Mouse (Mus musculus): ENCODE results near the gene Foxa2.

The Foxa2 gene

DNA sequence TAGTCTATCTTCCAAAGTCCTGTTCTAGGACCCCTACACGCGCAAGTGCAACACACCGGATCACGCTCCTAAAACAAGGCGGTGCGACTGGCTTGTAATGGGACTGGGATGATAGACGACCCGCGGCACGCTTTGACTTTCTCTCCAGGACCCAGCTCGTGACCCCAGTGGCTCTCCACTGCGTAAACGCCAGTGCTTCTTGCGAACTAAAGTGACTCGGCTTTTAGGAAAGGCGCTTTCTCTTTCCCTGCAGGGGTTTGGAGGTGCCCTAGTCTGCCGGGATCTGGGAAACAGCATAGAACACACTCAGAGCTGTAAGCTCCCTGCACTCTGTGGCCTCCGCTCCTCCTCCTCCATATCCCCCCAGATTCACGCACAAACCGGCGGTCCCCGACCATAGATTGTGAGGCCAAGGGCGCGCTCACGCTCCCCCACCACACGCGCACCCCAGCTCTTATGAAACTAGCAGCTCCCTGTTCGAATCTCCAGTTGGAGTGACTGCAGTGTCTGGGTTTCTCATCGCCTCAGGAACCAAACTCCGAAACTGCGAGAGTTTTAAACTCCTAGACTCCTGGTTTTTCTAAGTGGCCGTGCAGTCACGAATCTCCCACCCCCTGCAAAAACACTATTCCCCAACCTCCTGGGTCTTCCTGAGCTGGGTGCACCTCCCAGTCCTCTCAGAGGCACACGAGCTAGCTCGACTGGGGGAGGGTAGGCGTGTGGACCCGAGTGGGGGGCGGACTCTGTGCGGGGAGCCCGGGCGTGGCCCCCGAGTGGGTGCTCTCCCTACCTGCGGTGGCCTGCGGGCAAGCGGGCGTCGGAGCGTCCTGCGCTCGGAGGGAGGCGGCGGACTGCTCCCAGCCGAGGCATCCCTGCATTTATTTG, 7.2 kb downstream of the Foxa2 start:
- DNase-seq (ENCODE audit: low spot score in 2 of 2) = no peak

DNA sequence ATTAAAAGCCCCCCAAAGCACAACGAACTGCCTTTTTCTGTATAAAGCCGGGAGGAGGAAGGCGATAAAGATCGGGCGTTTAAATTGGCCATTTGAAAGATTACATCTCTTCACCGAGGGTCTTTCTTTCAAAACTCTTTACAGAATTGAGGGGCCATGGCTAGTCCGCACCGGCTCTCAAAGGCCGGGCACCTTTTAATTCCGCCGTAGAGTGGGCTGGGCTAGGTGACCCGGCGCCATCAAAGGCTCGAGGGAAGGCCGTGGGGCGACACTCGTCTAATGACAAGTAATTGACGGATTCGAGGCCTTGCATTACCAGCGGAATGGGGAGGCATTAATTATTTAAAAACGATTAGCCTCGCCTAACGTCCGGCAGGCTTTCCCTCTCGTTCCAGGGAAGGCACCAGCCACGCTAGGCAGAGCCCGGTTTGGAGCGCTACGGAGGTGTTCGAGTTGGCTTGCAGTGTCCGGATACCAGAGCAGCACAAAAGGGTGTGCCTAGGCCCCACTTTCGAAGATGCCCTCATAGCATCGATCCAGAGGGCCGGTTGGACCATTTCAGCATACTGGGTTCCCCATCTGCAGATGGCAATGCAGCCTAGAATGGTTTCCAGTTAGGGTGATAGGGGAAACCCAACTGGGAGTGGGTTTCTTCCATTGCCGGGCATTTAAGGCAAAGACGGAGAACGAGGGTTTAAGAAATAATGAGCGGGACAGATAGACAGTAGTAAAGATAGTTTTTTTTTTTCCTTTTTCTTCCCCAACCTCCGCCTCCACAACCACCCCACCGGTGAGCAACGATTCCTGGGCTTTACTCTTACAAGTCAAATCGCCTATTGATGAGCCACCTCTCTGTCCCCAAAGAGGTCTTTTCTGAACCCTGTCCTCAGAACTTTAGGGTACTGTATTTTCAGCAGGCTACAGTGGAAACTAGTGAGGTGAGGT, 8.1 kb downstream of the Foxa2 start:
- DNase-seq (ENCODE audit: low spot score in 2 of 2) = no peak

DNA sequence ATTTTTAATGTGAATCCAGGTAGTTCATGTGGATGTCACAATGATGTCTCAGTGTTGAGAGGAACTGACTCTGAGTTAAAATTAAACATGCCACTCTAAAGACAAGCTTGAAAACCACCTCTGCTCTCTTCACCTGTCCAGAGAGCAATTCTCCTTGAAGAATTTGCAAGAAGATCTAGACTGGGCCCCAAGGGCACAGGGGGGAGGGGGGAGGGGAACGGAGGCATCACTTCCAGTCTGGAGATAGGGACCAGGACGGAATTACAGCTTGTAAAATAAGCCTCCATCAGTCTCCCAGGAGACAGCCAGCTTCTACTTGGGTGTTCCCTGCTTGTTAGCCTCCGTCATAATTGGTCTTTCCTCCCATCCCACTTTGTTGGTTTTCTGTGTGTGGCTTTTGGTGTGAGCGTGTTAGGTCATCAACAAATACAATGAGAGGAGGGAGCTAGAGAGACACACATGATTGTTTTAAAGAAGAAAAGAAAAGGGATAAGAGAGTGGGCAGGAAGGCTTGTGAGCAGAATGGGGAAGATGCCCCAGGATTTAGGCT, 10.1 kb downstream of the Foxa2 start:
- no peak for DNase-seq (ENCODE audit: low spot score in 2 of 2)

DNA sequence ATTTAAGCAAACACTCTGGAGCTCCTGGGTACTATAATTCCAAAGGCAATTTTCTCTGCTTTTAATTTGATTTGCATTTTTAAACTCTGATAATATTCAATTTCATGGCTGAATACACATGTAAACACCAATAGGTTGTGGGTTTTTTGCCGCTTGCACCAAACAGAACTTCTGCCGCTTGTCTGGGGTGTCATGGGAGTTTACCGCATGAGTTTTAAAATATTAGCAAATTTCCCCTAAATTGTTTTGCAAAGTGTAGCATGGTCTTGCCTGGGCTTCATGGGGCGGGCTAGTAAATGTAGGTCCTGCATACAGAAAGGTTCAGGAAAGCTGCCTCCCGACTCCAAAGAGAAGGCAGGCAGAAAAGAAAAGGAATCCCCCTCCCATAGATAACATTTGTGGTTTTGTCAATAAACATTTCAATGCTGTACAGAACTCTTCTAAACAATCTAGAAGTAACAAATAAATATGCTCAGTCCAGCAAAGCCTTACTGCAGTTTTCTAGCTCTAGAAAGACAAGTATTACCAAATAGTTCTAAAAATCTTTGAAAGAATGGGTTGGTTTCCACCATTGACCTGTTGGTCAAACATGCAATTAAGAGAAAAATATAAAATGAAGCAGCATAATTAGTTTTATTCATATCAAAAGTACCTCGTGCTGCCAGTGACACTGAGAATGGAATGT, 15.6 kb downstream of the Foxa2 start:
- DNase-seq (ENCODE audit: low spot score in 2 of 2) = no peak

DNA sequence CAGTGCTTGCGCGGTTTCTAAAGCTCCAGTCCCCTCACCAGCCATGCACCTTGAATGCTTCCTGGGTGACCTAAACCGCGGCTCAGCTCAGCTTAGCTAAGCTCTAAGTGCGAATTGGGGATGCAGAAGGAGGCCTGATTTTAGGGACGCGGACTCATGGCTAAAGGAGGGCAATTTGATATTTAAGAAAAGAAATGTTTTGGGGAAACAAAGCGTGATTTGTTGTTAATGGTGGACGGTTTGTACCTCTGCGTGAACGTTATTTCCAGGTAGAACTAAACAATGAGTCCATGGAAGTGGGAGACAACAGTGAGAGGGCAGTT, 16.2 kb downstream of the Foxa2 start:
- no peak for DNase-seq (ENCODE audit: low spot score in 2 of 2)

DNA sequence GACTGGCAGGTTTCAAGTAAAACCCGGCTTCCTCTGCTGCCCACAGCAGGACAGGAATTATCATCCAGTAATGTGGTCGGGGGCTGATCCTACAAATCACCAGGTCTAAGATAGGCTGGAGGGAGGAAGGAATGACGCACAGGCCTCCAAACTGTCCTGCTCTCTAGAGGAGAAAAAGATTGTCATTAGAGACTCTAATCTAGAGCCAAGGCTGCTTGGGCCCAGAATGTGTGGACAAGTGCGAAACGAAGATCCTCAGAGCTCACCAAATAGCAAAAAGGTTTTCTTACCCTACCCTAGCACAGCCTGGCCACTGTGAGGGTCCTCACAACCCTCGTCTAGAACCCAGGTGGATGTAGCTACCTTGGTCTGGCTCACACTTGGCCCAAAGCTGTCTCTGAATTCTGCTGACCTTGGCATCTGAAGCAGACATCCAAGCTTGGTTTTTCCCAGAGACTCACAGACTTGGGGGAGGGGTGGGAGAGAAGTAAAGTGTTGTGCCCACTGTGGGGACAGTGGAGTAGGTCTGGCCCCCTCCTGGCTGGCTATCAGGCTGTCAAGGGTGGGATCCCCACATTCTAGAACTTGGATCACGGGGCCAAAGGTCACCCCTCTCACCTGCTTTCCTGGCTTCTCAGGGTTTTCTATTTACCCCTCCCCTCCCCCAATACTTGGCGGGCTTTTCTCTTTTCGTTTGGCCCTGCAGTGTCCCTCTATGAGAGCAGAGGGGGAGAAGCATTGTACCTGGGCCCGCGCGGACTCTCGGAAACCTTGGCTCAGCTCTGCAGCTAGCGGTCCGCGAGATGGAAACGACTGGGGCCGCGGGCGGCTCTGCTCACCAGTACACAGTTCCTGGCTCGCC, 16.8 kb downstream of the Foxa2 start:
- no peak for DNase-seq (ENCODE audit: low spot score in 2 of 2)

DNA sequence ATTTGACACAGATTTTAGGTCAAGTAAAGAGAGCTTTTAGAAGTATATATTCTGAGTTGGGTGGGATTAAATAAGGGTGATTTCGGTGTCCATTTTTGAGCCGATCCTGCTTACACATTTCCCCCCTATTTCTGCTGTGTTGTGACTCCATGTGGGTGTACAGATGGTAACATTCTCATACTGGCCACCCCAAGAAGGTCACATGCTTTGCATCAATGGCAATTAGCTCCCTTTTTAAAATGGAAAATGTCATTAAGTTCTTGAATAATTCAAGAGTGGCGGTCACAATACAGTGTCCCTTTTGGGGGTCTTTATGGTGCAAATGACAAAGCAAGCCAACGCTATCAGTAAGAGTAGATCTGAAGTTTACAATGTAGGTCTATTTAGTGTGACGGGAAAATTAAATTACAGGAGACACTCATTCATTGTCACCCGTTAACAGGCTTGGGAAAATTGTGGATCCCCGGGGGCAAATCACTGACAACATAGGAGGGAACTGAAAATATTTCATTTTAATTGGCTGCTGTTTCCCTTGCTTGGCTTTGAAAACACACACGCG, 17.6 kb downstream of the Foxa2 start:
- no peak for DNase-seq (ENCODE audit: low spot score in 2 of 2)

DNA sequence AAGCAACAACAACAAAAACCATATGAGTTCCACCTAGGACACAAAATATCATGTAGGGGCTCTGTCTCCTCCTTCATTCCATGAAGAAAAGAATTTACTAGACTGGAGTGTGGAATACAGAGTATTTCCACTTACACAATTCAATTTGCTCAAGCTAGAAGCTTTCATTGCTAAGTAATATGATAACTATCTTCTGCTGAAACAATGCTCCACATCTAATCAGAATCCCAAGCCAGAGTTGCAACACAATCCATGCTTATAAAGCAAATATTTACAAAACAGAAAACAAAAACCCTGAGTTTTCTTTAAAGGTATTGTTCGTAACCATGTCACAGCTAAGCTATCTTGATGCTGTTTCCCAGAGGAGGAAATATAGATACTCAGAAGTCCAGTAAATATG, 20.4 kb downstream of the Foxa2 start:
- no peak for DNase-seq (ENCODE audit: low spot score in 2 of 2)

DNA sequence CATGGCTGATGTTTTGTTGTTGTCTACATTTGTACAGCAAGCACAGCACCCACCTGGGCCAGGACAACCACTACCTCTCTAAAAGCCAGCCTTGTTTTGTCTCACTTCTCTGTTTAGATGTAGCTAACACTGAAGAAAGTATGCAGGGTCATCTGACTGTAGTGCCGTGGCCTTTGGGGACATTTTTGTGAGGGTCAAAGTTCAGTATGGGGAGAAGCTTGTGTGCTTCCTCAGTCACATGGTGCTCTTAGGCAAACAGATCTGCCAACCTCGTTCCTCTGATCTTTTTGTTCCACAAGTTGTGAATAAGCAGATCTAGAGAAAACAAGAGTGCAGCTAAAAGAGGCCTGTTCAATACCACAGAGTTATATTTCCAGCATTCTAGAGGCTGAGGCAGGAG, 21.3 kb downstream of the Foxa2 start:
- DNase-seq (ENCODE audit: low spot score in 2 of 2) = no peak

DNA sequence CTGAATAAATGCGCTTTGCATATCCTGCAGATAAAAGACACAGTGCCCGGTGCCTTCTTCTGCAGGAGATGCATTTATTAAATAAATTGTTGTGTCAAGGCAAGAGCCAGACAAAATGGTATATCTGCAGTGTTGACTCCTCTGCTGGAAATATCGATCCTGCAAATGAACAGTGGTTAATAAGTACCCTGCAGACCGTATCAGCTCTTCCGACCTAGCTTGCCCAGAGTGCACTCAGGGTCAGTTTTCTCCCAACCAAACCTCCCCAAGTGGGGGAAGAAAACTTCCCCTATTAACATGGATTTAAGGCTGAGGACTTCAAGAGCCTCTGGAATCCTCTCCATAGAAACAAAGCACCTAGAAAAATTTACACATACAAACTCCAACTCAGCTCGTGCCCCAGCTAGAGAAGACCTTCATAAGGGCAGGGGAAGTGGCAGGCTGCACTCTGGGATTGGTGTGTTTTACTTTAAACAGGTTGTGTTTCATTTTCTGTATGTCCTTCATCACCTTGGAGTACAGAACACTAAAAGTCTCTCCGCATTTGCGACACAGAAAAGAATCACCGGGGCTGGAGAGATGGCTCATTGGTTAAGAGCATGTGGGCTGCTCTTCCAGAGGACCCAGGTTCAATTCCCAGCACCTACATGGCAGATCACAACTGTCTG, 22.4 kb downstream of the Foxa2 start:
- DNase-seq (ENCODE audit: low spot score in 2 of 2) = no peak

DNA sequence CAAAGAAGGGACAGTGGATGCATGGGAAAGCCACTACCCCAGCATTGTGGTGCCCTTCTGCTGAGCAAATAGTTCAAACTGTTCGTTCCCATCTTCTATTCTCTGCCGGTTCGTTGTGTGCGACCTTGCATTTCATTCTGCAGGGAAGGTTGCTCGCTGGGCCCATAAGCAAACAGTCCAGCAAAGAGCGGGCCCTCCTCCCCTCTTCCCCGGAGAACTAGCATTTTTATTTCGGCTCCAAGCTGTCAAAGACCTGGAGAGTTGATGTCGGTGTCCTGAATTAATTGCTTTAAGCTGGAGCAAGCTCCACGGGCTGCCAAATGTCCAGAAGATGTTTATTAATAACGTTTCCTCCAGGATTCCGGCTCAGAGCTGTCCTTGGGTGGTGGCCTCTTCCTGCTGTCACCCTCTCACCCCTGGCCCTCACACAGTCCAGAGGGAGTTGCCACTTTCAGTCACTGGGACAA, 23.4 kb downstream of the Foxa2 start:
- DNase-seq (ENCODE audit: low spot score in 2 of 2) = no peak

DNA sequence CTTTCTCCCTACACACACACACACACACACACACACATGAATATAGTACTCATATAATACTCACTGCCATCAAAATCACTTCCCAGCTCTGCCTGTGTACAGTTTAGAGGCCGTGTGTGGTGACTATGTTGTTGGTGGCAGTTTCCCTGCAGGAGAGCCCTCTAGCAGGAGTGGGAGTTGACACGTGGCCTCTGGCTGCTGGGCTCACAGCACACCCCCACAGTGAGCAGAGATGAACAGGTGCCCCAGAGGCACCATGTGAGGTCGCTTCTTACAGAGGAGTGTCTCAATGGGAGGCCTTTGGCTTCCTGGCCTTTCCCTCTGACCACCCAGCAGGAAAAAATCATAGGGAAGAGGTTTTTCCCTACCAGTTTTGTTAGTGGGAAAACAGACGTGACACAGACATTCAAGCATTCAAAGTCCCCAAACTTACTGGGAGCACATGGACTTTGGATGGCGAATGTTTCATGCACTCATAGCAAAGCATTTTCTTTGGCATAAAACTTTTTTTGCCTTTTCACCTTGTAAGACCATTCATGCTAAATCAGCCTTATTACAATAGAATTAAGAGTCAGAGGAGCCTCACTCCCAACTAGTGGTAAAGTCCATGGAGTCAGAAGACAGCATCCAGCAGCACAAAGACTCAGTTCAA, 24.7 kb downstream of the Foxa2 start:
- no peak for DNase-seq (ENCODE audit: low spot score in 2 of 2)

DNA sequence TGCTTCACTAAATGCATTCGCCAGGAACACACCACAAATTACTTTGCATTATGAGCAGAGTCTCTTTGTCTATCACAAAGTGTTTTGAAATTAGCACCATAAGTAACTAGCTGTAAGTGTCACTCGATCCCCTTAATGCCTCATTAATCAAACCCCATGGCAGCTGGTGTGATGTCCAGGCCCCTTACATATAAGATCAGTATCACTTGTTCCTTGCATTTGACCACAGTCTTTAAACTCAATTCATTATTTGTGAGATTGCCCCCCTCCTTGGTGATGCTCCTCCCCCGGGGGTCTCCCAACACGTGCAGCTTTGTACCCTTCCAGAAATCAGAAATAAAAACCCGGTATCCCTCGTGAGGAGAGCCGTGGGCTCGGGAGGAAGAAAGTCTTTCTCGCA, 25.8 kb downstream of the Foxa2 start:
- no peak for DNase-seq (ENCODE audit: low spot score in 2 of 2)

DNA sequence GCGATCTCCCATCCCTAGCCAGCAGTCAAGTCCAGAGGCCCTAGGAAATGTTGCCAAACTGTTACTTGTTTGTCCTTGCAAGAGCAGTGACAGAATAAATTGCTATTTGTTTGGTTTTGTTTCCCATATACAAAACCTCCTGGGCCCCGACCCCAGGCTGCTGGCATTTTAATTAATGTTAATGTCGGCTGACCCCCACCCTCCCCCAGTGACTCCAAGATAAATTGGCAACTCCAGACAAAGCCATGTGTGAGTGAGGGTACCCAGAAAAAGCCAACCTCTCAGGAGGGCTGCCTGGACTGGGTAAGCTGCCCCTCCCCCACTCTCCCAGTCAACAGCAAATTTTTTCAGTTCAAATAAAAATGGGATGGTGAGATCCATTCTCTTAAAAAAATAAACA, 26.6 kb downstream of the Foxa2 start:
- no peak for DNase-seq (ENCODE audit: low spot score in 2 of 2)

DNA sequence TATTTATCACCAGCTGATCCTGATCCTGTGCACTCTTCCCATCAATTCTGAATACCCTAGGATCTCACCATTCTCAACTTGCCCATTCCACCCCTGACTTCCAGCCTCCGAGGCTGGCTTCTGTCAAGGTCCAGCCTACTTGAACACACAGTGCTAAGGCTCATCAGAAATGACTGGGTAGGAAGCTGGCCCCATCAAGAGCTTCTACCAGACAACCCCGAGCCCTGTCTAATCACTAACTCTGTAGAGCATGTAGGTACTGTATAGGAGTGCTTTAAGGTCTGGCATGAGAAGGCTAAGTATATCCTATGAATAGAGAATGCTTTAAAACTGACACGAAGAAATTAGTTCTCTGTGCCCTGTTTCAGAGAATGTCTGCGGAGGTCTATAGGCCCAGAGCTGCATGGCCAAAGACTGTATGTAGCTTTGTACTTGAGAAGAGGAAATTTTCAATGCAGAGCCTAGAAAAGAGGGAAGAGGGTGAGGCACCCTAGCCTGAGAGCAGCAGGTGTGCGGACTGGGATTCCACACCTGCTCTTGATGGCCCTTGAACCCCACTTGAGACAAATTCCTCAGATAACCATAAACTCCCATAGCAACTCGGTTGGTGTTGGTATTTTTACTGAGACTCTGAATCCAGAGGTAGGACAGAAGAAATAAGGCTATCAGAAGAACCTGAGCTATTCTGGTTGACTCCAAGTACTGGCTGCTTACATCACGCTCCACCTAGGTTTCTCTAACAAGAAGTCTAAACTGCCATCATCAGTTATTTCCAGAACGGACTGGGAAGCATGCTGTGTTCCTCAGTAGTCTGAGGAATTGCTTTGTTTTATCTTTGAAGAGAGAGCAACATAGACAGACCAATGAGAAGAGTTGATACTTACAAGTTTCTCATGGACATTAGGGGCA, 28.7 kb downstream of the Foxa2 start:
- DNase-seq (ENCODE audit: low spot score in 2 of 2) = no peak

DNA sequence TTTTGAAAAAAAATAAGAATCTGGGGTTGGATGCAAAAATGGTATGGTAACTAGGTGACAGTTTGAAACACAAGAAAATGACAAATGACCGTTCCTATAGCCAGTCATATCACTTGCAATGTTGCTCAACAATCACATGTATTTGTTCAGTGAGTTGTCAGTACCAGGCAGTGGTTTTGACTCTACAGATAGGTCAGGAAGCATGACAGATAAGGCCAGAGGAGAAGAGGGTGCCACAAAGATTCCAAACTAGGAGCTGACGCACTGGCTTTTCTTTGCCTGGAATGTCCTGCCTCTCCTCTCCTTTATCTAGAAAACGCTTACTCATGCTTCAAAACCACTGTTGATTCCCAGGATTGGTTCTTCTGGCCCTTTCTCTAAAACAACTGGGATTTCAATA, 33.4 kb downstream of the Foxa2 start:
- no peak for DNase-seq (ENCODE audit: low spot score in 2 of 2)

DNA sequence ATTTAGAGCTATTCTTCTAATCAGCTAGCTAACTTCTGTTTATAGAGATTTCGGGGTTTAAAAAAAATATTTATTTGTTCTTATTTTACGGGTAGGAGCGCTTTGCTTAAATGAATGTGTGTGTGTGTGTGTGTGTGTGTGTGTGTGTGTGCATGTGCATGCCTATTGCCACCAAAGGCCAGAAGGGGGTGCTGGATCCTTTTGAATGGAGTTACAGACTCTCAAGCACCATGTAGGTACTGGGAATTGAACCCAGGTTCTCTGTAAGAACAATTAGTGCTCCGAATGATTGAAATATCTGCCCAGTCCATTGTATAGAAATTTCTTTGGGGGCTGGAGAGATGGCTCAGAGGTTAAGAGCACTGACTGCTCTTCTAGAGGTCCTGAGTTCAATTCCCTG, 37.7 kb downstream of the Foxa2 start:
- no peak for DNase-seq (ENCODE audit: low spot score in 2 of 2)
